Mouse (Mus musculus): ENCODE measurements at regions not wholly inside any gene's neighbourhood (a gene's known extent, or its start where the extent isn't known, plus 50 kb on each side); places are given as distances from the start of the nearest gene placed in this dataset.

DNA sequence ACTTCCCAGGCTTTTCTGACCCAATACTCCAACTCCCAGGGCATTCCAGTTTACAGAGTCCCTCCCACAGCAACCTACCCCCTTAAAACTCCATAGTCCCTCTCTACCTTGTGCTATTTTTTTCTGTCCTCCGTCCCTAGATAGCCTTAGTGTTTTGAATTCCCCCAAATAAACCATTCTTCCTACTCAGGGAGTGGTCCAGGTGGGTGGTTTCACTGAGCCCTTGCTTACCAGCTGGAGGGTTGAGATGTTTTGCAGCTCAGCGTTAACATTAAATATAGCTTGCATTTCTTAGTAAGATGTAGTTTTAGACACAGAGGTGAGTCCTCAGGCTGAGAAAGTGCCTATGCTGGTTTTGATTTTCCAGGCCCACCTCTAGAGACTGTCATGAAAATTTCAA is 313.0 kb downstream of the Bmper start:
- DNase-seq (ENCODE audit: low spot score in 2 of 2), result no peak

DNA sequence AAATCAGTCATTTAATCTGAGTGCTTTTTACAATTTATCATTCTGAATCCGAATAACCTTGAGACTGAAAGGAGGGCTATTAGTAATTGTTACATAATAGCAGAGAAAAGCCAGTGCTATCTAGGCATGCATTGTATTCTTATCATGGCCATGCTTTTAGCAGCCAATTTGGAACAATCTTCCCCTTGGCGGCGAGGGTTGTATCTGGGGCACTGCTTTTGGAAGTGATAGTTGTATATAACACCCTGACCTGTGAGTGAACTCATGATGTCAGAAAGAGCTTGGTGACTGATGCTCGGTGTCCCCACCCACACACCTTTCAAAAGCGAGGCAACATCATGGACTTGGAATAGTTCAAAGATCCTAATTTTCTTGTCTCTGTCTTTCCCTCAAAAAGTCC is 315.2 kb downstream of the Bmper start:
- no peak for DNase-seq (ENCODE audit: low spot score in 2 of 2)

GRCm38 (mm10) chr9:23551692-23552091 is 328.8 kb downstream of the Bmper start:
- no peak for DNase-seq (ENCODE audit: low spot score in 2 of 2)

DNA sequence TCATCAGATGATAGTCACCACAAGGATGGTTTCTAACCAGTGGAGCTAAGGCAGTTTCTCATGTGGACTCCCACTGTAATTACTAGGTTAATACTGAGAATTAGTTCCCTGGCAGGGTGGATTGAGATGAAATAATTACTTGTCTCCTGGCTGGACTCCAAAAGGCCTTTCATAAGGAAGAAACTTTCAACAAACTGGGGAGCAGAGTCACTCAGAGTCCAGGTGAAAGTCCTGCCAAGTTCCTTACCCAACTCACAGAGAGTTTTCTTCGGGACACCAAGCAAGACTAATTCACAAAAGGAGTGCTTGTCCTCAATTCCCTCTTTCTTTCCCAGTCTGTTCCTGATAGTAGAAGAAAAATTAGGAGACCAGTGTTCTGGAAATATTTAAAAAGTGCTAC is 330.9 kb downstream of the Bmper start:
- DNase-seq (ENCODE audit: low spot score in 2 of 2), result no peak

DNA sequence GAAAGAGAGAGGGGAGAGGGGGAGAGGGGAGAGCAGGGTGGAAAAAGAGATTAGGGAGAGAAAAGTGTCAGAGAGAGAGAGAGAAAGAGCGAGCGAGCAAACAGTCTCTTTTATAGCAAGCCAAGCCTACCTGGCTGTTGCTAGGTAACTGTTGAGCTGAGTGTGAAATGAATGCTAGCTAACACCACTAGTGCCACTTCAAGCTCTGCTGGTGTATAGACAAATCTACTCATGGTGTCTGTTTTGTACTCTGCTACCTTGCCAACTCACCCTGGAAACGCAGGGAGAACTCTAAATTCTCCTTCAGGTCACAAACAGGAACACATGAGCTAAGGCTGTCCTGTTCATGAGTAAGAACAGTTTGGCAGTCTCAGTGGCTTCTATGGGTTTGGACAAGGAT is 334.7 kb downstream of the Bmper start:
- DNase-seq (ENCODE audit: low spot score in 2 of 2), result no peak

DNA sequence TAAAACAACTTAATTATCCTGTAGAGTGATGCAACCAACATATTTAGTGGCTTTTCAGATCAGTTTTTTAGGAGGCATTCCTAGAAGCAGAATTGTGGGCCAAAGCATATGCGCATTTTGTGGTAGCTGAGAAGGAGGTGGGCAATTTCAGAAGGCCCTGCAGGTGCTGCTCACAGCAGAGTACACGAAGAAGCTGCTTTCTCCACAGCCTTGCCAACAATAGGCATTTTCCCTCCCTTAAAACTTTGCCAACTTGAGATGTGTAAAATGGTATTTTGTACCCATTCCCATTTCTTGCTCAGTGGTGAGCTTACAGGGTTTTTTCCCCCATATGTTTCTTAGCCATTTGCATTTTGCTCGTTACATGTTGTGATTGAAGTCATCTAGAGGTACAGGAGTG is 339.0 kb downstream of the Bmper start:
- DNase-seq (ENCODE audit: low spot score in 2 of 2), result no peak

DNA sequence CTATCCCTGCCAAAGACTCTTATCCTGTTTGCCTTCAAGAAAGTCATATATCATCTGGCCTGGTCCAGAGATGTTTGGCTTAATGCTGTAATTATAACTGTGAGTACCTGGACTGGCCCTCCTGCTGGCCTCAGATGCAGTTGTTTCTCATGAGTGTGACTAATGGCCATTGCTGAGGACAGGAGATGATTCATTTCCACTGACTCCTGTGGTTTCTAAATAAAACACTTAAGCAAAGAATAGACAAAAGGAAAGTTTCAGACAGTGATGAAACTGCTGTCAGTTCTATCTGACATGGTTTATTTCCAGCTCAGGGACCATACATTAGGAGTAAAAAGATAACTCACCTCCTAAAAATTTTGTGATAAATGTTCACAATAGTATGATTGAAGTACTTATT is 344.2 kb downstream of the Bmper start:
- DNase-seq (ENCODE audit: low spot score in 2 of 2), result no peak

DNA sequence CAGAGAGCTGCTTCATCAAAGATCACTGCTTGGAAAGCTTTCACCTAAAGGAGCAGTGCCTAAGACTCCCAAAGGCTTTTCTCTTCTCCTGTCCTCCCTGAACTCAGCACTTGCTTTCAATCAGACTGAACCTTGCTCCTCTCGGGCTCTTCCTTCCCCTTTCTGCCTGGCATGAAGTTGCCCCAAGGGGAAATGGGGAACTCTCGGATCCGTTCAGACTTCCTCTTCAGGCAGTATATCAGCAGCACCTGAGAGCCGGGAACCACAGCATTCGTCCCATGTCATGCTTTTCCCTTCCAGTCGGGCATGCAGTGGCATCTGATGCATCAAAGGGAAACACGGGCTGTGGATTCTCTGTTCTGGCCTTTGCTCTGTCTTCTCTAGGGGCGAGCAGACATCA is 347.3 kb downstream of the Bmper start:
- no peak for DNase-seq (ENCODE audit: low spot score in 2 of 2)

DNA sequence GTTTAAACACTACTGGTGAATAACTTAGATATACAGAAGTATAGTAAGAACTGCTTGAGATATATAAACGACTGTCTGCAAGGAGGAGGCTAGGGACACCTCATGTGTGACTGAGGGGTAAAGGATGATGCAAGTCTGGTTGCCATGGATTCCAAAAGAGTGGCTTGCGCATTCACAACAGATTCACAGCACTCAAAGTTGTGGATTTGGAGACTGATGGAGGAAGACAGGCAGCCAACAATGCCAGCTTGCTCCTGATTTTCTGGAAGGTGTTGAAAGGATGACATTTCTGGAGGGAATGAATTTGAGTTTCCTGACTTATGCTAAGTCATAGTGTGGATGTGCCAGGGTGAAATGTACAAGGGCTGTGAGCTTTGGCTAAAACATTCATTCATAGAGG is 353.4 kb downstream of the Bmper start:
- DNase-seq (ENCODE audit: low spot score in 2 of 2), result no peak

- DNase-seq (ENCODE audit: low spot score in 2 of 2), result no peak
Observed at GRCm38 (mm10) chr9:23580155-23580554, 357.3 kb downstream of the Bmper start.

GRCm38 (mm10) chr9:23581039-23581606 is 358.2 kb downstream of the Bmper start:
- peak; percentile 11 to 29 for DNase-seq (ENCODE audit: low spot score in 2 of 2)

DNA sequence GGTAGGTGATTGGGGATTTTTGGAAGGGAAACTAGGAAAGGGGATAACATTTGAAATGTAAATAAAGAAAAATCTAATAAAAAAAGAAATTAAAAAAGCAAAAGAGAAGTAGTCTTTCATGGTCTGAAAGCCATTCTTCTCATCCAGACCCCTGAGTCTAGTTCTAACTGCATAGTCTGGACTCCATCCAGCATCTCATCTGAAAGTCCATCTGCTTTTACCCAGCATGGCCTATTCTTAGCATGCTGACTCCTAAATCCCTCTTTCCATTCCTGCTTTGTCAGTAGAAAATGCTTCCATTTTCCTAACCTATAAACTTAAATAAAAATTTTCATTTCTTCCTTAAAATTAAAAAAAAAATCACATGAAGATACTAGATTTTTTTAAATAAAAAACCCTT is 361.7 kb downstream of the Bmper start:
- no peak for DNase-seq (ENCODE audit: low spot score in 2 of 2)

DNA sequence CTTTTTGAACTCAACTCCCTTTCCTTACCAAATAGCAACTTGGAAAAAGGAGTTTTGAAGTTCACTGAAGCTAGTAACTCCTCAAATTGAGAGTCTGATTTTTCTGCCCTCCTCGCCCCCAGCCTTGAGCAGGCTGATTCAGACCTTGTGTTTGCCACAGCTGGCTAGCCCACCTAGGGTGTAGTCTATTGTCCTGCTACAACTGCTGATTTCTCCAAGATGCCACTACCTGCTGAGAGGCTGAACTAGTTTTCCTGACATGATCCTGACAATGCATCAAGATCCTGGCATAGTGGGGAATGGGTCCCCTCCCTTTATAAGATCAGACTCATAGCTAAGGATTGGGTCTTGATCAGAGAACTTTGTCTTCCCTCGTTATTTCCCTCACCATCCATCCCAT is 366.1 kb downstream of the Bmper start:
- no peak for DNase-seq (ENCODE audit: low spot score in 2 of 2)

GRCm38 (mm10) chr9:23591906-23592305 is 369.0 kb downstream of the Bmper start:
- no peak for DNase-seq (ENCODE audit: low spot score in 2 of 2)

- DNase-seq (ENCODE audit: low spot score in 2 of 2), result no peak
Observed at GRCm38 (mm10) chr9:23600623-23601022, 377.7 kb downstream of the Bmper start.

Data from gastrocnemius, adult 8-10 months (tissue).